Mouse (Mus musculus) mouse trophoblast stem cell (cell line): ENCODE measurements around the gene Ehbp1l1.
"Not testable (repeated sequence)": the region's sequence is repeated elsewhere in the genome, so short reads cannot be mapped to it uniquely, and the experiment has no call there.

Experiments
- in situ Hi-C, 2 experiments: fragments of 300-500 bp; cut with MseI, MboI; formaldehyde crosslinking; loops; 2 replicates in 1 of 2; 3 replicates in 1 of 2; pipeline ENCODE4 v1.15.1; 2025

Gene Ehbp1l1

DNA sequence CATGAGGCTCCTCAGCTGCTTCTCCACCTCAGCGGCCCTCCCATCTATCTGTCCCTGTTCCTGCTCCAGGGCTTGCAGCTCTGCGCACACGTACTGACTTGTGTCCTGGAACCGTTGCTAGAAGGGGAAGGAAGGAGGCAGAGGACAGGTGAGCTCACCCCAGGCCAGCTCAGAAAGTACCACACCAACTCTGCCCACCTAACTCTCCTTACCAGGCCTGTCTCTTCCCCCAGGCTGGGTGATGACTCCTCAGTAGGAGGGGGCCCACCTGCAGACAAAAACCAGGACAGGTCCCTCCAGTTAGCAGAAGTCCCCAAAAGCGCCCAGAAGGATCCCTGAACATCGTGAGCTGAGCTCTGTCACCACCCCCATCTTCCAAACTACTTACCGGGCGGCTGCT, 15.5 kb downstream of the Ehbp1l1 start:
- in situ Hi-C loops = loop anchor here in 1 of 2 experiments (10.0 kb wide), 1 partner anchor 64 kb away; the partner anchor contains the start of gene Scyl1

GRCm38 (mm10) chr19:5710068-5710467, 16.0 kb downstream of the Ehbp1l1 start:
- in situ Hi-C loops = loop anchor here in 1 of 2 experiments (10.0 kb wide), 1 partner anchor 65 kb away; the partner anchor contains the start of gene Scyl1

- in situ Hi-C loops = no loop called here
These were observed 21.1 kb downstream of the Ehbp1l1 start for GRCm38 (mm10) chr19:5704801-5705571.

DNA sequence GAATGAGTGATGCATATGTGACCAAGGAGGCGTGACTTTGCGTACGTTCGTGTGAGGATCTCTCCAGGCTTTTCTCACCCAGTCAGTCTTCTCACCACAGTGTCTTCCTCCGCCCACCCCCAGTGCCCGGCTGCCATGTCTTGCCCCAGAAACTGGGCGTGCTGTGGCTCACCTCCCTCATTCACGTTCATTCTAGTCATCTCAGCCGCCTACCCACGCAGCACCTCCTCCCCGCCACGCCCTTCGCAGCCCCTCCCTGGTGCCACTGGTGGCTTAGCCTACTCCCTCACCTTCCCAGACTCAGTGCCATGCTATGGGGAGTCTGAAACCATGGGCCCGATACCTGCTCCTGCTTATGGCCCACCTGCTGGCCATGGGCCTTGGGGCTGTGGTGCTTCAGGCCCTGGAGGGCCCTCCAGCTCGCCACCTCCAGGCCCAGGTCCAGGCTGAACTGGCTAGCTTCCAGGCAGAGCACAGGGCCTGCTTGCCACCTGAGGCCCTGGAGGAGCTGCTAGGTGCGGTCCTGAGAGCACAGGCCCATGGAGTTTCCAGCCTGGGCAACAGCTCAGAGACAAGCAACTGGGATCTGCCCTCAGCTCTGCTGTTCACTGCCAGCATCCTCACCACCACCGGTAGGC, 21.8 kb downstream of the Ehbp1l1 start, which contains the start of gene Kcnk7:
TSS of gene Kcnk7 (plus strand) at position 205 of the 638 bp plus-strand sequence.
- in situ Hi-C loops = no loop called here

GRCm38 (mm10) chr19:5695849-5696462, 30.2 kb downstream of the Ehbp1l1 start:
- in situ Hi-C loops = no loop called here

DNA sequence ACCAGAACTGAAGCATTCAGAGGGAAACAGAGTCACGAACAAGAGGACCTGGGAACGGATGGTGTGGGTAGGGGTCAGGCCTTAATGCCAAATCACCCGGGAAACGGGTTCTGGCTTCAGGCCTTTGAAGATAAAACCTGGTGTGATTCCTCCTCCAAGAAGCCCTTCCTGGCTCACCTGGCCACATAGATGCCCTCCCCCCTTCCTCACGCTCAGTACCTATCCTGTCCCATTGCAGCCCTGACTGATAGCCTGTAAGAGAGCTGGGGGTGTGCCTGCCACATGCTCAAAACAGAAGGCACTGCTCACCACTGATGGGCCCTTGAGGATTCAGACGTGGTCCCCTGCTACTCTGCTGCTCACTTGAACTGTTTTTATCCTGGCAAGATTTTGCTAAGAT, 32.3 kb downstream of the Ehbp1l1 start:
- in situ Hi-C loops = no loop called here

DNA sequence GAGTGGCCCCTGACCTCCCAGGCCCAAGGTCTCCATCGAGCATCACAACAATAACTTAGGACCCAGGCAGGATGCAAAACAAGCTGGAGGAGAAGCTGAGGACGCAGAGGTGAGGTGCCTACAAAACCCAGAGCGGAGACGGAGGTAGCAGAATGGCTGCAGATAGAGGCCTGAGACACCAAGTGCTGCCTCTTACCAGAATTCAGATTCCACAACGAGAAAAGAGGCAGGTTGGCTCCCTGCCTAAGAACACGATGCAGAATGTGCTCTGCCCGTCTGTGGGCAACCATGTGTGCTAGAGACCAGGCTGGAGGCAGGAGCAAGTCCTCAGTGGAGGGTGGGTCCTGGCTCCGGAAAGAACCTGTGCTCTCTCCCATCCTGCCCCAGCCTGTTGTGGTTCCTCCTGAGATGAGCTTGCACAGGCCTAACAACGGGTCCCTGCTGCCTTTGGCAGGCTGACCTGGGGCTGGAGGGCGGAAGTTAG, 33.2 kb downstream of the Ehbp1l1 start:
- in situ Hi-C loops = no loop called here

- in situ Hi-C loops = no loop called here
These were observed 33.8 kb downstream of the Ehbp1l1 start for GRCm38 (mm10) chr19:5692086-5692912.

DNA sequence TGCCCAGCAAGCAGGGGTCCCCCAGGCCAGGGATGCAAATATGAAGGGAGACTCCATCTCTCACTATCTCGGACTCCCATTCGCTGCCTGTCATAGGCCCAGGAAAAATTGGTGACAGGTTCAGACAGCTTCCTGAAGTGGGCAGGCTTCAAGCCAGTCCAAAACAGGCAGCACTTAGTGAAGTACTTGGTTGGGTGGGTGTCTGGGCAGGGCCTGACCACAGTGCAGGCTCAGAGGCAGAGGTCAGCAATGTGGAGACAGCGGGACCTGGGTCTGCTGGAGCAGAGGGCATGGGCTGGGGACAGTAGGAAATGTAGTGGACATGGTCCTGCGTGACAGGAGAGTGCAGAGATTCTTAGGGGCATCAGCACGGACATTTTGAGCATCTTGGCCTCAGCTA, 34.5 kb downstream of the Ehbp1l1 start:
- in situ Hi-C loops = no loop called here

DNA sequence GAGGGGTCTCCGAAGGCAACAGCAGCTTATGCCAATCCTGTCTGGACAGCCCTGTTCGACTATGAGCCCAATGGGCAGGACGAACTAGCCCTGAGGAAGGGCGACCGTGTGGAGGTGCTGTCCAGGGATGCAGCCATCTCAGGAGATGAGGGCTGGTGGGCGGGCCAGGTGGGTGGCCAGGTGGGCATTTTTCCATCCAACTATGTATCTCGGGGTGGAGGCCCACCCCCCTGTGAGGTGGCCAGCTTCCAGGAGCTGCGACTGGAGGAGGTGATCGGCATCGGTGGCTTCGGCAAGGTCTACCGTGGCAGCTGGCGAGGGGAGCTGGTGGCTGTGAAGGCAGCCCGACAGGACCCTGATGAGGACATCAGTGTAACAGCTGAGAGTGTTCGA, 35.8 kb downstream of the Ehbp1l1 start:
- in situ Hi-C loops = no loop called here

- in situ Hi-C loops = no loop called here
These were observed 36.4 kb downstream of the Ehbp1l1 start for GRCm38 (mm10) chr19:5689565-5690342.

DNA sequence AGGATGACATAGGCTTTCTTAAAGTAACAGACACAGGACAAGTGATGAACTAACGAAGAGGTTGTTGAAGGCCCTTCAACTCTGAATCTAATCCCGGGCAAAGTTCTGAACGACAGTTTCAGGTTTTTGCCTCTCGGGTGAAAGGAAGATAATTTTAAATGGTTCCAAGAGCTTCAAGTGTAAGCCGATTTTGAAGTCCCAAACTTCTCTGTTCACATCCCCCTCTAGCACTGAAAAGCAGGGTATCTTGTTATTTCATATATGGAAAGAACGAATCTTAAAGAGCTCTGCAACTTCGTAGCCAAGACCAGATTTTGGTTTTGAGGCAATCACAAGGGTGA, 37.1 kb downstream of the Ehbp1l1 start:
- in situ Hi-C loops = no loop called here

DNA sequence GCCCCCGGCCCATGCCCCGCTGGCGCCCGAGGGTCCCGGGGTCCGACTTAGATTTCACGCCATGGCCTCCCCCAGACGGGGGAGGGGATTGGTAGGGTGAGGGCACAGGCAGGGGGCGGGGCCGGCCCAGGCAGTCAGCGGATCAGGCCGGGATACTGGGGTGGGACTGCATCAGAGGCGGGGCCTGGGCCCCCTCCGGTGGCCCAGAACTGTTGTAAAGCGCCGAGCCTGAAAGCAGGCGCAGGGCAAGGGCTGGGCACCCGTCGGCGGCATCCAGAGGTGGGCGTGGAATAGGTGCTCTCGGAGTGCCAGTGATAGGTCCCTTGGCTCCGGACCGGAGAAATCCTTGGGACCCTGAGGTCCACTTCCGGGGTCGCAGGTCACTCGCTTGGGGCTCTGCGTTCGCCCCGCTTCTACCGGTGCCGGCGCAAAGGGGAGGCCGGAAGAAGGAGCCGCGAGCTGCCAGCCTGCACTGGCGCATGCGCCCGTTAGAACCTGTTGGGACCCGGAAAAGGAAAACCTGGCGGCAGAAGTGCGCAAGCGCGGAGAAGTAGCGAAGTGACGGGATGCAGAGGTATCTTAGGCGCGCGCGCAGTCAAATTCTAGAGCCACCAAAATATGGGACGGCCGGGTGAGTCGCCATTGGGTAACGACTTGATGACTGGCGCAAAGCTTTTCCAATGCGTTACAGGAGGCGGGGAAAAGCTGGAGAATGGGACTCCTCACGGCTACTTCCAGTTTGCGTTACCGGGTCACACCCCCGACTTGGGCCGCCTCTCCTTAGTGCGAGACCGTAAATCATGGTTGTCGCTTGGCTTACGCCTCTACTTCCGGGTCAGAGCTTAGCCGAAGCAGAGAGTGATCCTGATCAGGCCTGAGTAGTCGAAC, 37.7 kb downstream of the Ehbp1l1 start, which contains the start of the genes Map3k11 and Pcnx3:
TSS of gene Map3k11 (plus strand) at position 543 of the 888 bp plus-strand sequence.
TSS of gene Pcnx3 (minus strand) at position 709 of the 888 bp plus-strand sequence.
- in situ Hi-C loops = no loop called here

- in situ Hi-C loops = no loop called here
These were observed 38.4 kb downstream of the Ehbp1l1 start for GRCm38 (mm10) chr19:5687738-5688137.

DNA sequence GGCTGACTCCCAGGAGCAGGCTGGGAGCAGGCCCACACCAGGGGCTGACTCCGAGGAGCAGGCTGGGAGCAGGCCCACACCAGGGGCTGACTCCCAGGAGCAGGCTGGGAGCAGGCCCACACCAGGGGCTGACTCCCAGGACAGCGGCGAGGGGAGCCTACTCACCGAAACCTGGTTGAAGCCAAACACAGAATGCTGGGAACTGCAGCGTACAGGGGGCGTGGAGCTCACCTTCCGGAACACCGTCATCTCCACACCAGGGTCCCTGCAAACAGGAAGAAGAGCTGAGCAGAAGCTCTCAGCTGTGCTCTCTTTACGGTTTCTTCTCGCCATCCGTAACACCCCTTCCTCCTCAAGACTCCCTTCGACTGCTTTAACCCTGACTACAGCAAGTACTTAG, 39.2 kb downstream of the Ehbp1l1 start:
- in situ Hi-C loops = not testable (repeated sequence)

DNA sequence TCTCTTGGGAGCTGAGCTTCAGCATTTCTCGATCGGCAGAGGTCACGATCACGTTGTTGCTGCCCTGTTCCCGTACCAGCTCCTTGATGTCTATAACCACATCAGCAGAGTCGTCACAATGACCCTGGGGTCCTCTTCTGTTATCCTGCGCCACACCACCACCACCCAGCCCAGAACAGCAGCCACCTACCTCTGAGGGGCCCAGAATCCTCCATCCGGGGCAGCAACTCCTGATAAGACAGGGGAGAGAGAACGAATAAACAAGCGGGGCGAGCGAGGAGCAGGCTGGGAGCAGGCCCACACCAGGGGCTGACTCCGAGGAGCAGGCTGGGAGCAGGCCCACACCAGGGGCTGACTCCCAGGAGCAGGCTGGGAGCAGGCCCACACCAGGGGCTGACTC, 39.7 kb downstream of the Ehbp1l1 start:
- in situ Hi-C loops = no loop called here

DNA sequence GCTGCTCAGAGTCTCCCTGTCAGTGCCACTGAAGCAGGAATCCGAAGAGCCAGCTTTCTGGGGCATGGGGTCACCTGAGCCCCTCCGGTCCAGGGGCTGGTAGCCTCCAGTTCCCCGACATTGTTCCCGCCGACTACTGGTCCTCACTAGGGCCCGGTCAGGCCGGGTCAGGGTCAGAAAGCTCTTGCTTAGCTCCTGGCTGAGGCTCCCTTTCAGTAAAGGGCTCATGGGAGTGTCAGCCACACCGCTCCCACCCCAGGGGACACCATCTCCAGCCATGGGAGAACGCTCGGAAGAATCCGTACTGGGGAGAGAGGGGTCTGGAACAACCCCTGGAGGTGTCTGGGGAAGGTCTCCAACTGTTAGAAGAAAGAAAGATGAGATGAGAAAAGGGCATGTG, 40.3 kb downstream of the Ehbp1l1 start:
- in situ Hi-C loops = no loop called here

DNA sequence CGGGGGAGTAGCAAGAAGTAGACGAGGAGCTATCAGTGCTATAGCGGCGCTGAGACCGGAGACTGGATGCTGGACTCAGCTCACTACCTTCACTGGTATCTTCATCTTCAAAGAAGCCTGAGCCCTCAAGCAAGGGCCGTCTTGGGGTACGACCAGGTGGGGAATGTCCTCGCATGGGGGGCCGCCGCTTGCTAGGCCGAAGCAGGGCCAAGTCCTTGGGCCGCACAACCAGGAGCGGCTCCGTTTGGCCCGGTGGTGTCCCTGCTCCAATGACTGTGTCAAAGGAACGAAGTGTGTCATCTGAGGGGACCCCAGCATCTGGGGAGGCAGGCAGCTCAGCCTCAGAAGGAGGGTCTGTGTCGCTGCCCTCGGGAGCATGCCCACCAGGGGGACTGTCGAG, 40.7 kb downstream of the Ehbp1l1 start:
- in situ Hi-C loops = no loop called here

GRCm38 (mm10) chr19:5684985-5685384, 41.1 kb downstream of the Ehbp1l1 start:
- in situ Hi-C loops = no loop called here

DNA sequence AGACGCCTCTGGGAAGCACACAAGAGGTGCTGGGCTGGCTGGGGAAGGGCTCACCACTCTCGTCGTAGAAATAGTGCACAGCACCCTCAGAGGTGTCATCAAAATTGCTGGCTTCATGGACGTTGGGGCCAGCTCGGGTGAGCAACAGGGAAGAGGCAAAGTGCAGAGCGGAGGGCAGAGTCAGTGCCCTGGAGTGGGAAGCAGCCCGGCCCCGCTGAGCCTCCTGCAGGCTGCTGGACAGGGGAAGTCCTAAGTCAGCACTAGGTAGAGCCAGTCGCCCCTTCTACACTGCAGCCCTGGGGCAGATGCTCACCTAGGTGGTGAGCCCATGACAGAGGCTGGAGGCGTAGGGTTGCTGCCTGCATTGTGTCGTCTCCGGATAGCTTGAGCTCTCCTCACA, 41.9 kb downstream of the Ehbp1l1 start:
- in situ Hi-C loops = no loop called here
